Mouse (Mus musculus) liver, adult 2 months (tissue): ENCODE measurements around the gene Tbk1.

ENCODE experiments used
- CTCF ChIP-seq: fragments of 200-500 bp; IDR thresholded peaks from 2 replicates; pipeline ENCODE4 v1.5.1; 2011; ENCODE audit warnings: low read depth, low read length, control low read depth
- POLR2A ChIP-seq: fragments of 200-500 bp; IDR thresholded peaks from 2 replicates; pipeline ENCODE4 v1.6.1; 2011; ENCODE audit warnings: low read length, control low read depth; ENCODE audit not compliant: insufficient read depth; ENCODE audit errors: extremely low read depth

DNA sequence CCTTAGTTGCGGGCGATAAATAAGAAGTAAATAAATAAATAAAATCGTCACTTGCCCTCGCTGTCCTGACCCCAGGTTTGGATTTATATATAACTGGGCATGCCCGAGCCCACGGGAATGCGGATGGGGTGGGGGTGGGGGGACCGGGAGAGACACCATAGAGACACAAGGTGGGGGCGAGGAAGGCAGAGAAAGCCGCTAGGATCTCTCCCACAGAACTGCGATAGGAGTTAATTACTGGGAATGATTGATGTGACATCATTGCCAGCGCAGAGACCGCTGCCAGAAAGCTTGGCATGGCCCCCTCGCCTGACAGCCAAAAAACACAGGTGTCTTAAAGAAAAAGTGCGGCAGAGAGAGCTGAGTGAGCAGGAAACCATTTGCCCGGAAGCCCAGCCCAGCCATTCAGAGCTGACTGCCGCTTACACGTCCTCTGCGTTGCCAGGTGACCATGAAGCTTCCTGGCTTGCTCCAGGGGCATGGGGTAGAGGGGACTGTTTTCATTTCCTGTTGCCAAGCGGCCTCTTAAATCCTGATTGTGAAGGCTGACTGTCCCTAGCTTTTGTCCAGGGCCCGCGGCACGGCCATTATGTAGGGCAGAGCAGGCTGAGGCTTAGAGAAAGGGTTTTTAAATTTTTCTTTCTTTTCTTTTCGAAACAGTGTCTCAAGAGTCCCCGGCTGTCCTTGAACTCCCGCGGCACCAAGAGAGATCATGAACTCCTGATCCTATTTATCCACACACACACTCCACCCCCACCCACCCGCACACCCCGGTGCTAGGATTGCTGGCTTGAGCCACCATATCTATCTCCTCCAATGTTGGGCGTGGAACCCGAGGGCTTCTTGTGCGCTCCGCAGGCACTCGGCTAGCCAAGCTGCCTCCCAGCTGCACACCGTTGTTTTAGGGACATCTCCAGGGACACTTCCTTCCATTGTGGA, 81.3 kb downstream of the Tbk1 start:
- TF ChIP-seq CTCF (no peak), POLR2A (no peak)
